Mouse (Mus musculus): ENCODE measurements around the gene R3hdm2. TPM values are rescaled to one million over a fixed set of nuclear protein-coding genes. Genes with fewer than 3 reads are reported as not detected.

The R3hdm2 gene
- polyA plus RNA-seq, 1 experiment from 2014 or later: 35.8 TPM

GRCm38 (mm10) chr10:127339683-127340576, 40.2 kb upstream of the R3hdm2 start:
- under 1% methylated on average over 41 of the region's 42 CpGs for WGBS
- ATAC-seq (ENCODE audit: insufficient number of reproducible peaks, low FRiP score, low TSS enrichment, low read depth) (peak; percentile 19; the same call in 1 of the 2 replicates), DNase-seq (ENCODE audit: low spot score) (peak; percentile 87)
- peak overlapping the region; percentile 70 for H3K9ac ChIP-seq (ENCODE audit: low read length)
- H3K4me2 ChIP-seq (ENCODE audit: low read depth, severe bottlenecking): peak overlapping the region; percentile 89
- H3K9me3 ChIP-seq (ENCODE audit: control insufficient read depth, low read length): no peaks in the 10 kb centered on the region
- peak overlapping the region; percentile 82 for H3K27ac ChIP-seq (replicated peaks; ENCODE audit: low read depth, low read length)
- H3K36me3 ChIP-seq (ENCODE audit: control insufficient read depth, insufficient read depth, low read length): 0 out of 2 replicates have a peak, but pooled peaks cover 2% of the 10 kb centered on the region
- peak overlapping the region; percentile 48 for H3K4me3 ChIP-seq (ENCODE audit: low read depth, low read length)
- H3K4me1 ChIP-seq (ENCODE audit: control insufficient read depth, insufficient read depth, low read length): 0 out of 2 replicates have a peak, but pooled peaks cover 3% of the 10 kb centered on the region
- 0 out of 2 replicates have a peak, but pooled peaks cover 2% of the 10 kb centered on the region for H3K27me3 ChIP-seq (ENCODE audit: control insufficient read depth, insufficient read depth, low read length)

- Histone ChIP-seq H3K27me3 (ENCODE audit: control insufficient read depth, insufficient read depth, low read length) (0 out of 2 replicates have a peak, but pooled peaks cover 2% of the 10 kb centered on the region), H3K27ac (replicated peaks; ENCODE audit: low read depth, low read length) (peak overlapping the region; percentile 82)
- WGBS: under 1% methylated on average over 27 of the region's 27 CpGs
Measured at GRCm38 (mm10) chr10:127340577-127341359, 39.4 kb upstream of the R3hdm2 start.

GRCm38 (mm10) chr10:127341360-127341690, 38.8 kb upstream of the R3hdm2 start:
- Histone ChIP-seq H3K36me3 (ENCODE audit: control insufficient read depth, insufficient read depth, low read length) (no peaks in the 10 kb centered on the region), H3K9me3 (ENCODE audit: control insufficient read depth, low read length) (no peaks in the 10 kb centered on the region), H3K4me1 (ENCODE audit: control insufficient read depth, insufficient read depth, low read length) (0 out of 2 replicates have a peak, but pooled peaks cover 3% of the 10 kb centered on the region), H3K9ac (ENCODE audit: low read length) (peak overlapping the region; percentile 70), H3K27ac (replicated peaks; ENCODE audit: low read depth, low read length) (peak overlapping the region; percentile 82), H3K27me3 (ENCODE audit: control insufficient read depth, insufficient read depth, low read length) (0 out of 2 replicates have a peak, but pooled peaks cover 2% of the 10 kb centered on the region), H3K4me3 (ENCODE audit: low read depth, low read length) (peak overlapping the region; percentile 48), H3K4me2 (ENCODE audit: low read depth, severe bottlenecking) (peak overlapping the region; percentile 89)
- ATAC-seq (ENCODE audit: insufficient number of reproducible peaks, low FRiP score, low TSS enrichment, low read depth): 0 out of 2 replicates have a peak, but pooled peaks have one; percentile 23
- DNase-seq (ENCODE audit: low spot score): peak; percentile 68
- WGBS: 0% methylated on average over 4 of the region's 11 CpGs

More at GRCm38 (mm10) chr10:127340577-127341359, 39.4 kb upstream of the R3hdm2 start:
- no peaks in the 10 kb centered on the region for H3K36me3 ChIP-seq (ENCODE audit: control insufficient read depth, insufficient read depth, low read length)
- no peak for ATAC-seq (ENCODE audit: insufficient number of reproducible peaks, low FRiP score, low TSS enrichment, low read depth)
- peak; percentile 79 for DNase-seq (ENCODE audit: low spot score)
- peak overlapping the region; percentile 70 for H3K9ac ChIP-seq (ENCODE audit: low read length)
- peak overlapping the region; percentile 89 for H3K4me2 ChIP-seq (ENCODE audit: low read depth, severe bottlenecking)
- 0 out of 2 replicates have a peak, but pooled peaks cover 3% of the 10 kb centered on the region for H3K4me1 ChIP-seq (ENCODE audit: control insufficient read depth, insufficient read depth, low read length)
- peak overlapping the region; percentile 48 for H3K4me3 ChIP-seq (ENCODE audit: low read depth, low read length)
- H3K9me3 ChIP-seq (ENCODE audit: control insufficient read depth, low read length): no peaks in the 10 kb centered on the region

- under 1% methylated on average over 29 of the region's 29 CpGs for WGBS
- H3K4me3 ChIP-seq (ENCODE audit: low read depth, low read length): peak within 1 kb of the TSS; percentile 48
- peak within 1 kb of the TSS; percentile 70 for H3K9ac ChIP-seq (ENCODE audit: low read length)
- no peaks in the 10 kb centered on the region for H3K9me3 ChIP-seq (ENCODE audit: control insufficient read depth, low read length)
- H3K27me3 ChIP-seq (ENCODE audit: control insufficient read depth, insufficient read depth, low read length): 0 out of 2 replicates have a peak, but pooled peaks cover 2% of the 10 kb centered on the region
- H3K4me2 ChIP-seq (ENCODE audit: low read depth, severe bottlenecking): peak within 1 kb of the TSS; percentile 89
- H3K4me1 ChIP-seq (ENCODE audit: control insufficient read depth, insufficient read depth, low read length): 0 out of 2 replicates have a peak, but pooled peaks cover 3% of the 10 kb centered on the region
- ATAC-seq (ENCODE audit: insufficient number of reproducible peaks, low FRiP score, low TSS enrichment, low read depth) (peak; percentile 36; the same call in 1 of the 2 replicates), DNase-seq (ENCODE audit: low spot score) (peak; percentile 93)
- H3K27ac ChIP-seq (replicated peaks; ENCODE audit: low read depth, low read length): peak within 1 kb of the TSS; percentile 82
- no peaks in the 10 kb centered on the region for H3K36me3 ChIP-seq (ENCODE audit: control insufficient read depth, insufficient read depth, low read length)
Measured at GRCm38 (mm10) chr10:127341891-127342639, 38.1 kb upstream of the R3hdm2 start, which contains the start of gene Gli1. TSS of gene Gli1 (minus strand) at chr10:127341974.

- Histone ChIP-seq H3K9me3 (ENCODE audit: control insufficient read depth, low read length) (no peaks in the 10 kb centered on the region), H3K4me3 (ENCODE audit: low read depth, low read length) (no peak overlapping the region), H3K36me3 (ENCODE audit: control insufficient read depth, insufficient read depth, low read length) (no peaks in the 10 kb centered on the region), H3K9ac (ENCODE audit: low read length) (no peak overlapping the region), H3K4me2 (ENCODE audit: low read depth, severe bottlenecking) (no peak overlapping the region), H3K4me1 (ENCODE audit: control insufficient read depth, insufficient read depth, low read length) (0 out of 2 replicates have a peak, but pooled peaks cover 3% of the 10 kb centered on the region), H3K27me3 (ENCODE audit: control insufficient read depth, insufficient read depth, low read length) (0 out of 2 replicates have a peak, but pooled peaks cover 2% of the 10 kb centered on the region), H3K27ac (replicated peaks; ENCODE audit: low read depth, low read length) (no peak overlapping the region)
- DNase-seq (ENCODE audit: low spot score) (no peak), ATAC-seq (ENCODE audit: insufficient number of reproducible peaks, low FRiP score, low TSS enrichment, low read depth) (no peak)
- 71% methylated on average over 3 of the region's 3 CpGs for WGBS
Measured at GRCm38 (mm10) chr10:127343029-127343428, 37.1 kb upstream of the R3hdm2 start.

GRCm38 (mm10) chr10:127346173-127346572, 34.0 kb upstream of the R3hdm2 start:
- ATAC-seq (ENCODE audit: insufficient number of reproducible peaks, low FRiP score, low TSS enrichment, low read depth) (no peak), DNase-seq (ENCODE audit: low spot score) (no peak)
- Histone ChIP-seq H3K4me2 (ENCODE audit: low read depth, severe bottlenecking) (no peak overlapping the region), H3K27me3 (ENCODE audit: control insufficient read depth, insufficient read depth, low read length) (no peaks in the 10 kb centered on the region), H3K36me3 (ENCODE audit: control insufficient read depth, insufficient read depth, low read length) (no peaks in the 10 kb centered on the region), H3K27ac (replicated peaks; ENCODE audit: low read depth, low read length) (no peak overlapping the region), H3K9ac (ENCODE audit: low read length) (no peak overlapping the region), H3K4me3 (ENCODE audit: low read depth, low read length) (no peak overlapping the region), H3K9me3 (ENCODE audit: control insufficient read depth, low read length) (no peaks in the 10 kb centered on the region), H3K4me1 (ENCODE audit: control insufficient read depth, insufficient read depth, low read length) (no peaks in the 10 kb centered on the region)
- WGBS: 85% methylated on average over 3 of the region's 3 CpGs

GRCm38 (mm10) chr10:127348957-127349356, 31.2 kb upstream of the R3hdm2 start:
- H3K9me3 ChIP-seq (ENCODE audit: control insufficient read depth, low read length): no peaks in the 10 kb centered on the region
- no peak overlapping the region for H3K9ac ChIP-seq (ENCODE audit: low read length)
- no peak overlapping the region for H3K4me3 ChIP-seq (ENCODE audit: low read depth, low read length)
- DNase-seq (ENCODE audit: low spot score) (no peak), ATAC-seq (ENCODE audit: insufficient number of reproducible peaks, low FRiP score, low TSS enrichment, low read depth) (no peak)
- H3K27me3 ChIP-seq (ENCODE audit: control insufficient read depth, insufficient read depth, low read length): no peaks in the 10 kb centered on the region
- no peaks in the 10 kb centered on the region for H3K4me1 ChIP-seq (ENCODE audit: control insufficient read depth, insufficient read depth, low read length)
- H3K27ac ChIP-seq (replicated peaks; ENCODE audit: low read depth, low read length): no peak overlapping the region
- no peak overlapping the region for H3K4me2 ChIP-seq (ENCODE audit: low read depth, severe bottlenecking)
- H3K36me3 ChIP-seq (ENCODE audit: control insufficient read depth, insufficient read depth, low read length): no peaks in the 10 kb centered on the region
- WGBS: 76% methylated on average over 4 of the region's 4 CpGs
